In the genomic region with DNA sequence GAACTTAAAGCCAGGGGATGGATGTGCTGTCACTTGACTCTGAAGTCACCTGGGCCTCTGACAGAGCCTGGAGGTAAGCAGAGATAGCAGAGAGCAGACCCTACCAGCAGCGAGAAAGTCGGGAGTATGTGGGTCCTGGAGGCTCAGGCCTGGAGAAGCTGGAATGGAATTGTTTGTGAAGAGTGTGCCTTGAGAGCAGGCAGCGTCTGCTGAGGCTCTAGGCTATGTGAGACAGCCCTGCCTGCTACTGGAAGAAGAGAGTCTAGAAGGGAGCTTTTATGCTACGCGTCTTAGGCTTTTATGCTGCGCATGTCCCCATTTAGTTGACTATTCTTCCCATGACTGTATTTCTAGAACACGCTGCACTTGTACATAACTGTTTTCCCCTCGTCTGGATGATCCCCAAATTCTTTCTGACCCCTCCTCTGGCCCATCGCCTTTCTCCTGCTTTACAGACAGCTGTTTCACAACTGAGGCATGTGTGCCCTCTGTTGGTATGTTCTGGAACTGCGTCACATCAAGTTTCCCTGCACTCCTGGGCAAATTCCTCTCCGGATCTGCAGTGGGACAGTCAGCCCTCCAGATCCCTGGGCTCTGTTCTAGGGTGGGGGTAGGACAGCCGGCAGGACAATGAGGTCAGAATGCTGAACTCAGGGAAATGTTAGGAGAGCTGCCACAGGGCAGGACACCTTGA, we compare ENCODE assay signal across 7 mouse cellular contexts. TPM values are rescaled to one million over a fixed set of nuclear protein-coding genes. Genes with fewer than 3 reads are reported as not detected.
DNase-seq lines count a peak whose midpoint lies in the region; ATAC-seq and TF ChIP-seq lines count a peak whose summit lies in the region.

No protein-coding gene starts in this region.

- H3K27ac ChIP-seq in gastrocnemius, adult 2 months, result no peak overlapping the region
- H3K27ac ChIP-seq in intestine, embryonic 14.5 days (ENCODE audit: low read depth), result no peak overlapping the region; the same call in 1 of the 2 replicates
- H3K27ac ChIP-seq in midbrain, embryonic 11.5 days (ENCODE audit: low read depth, low read length), result no peak overlapping the region
- no peak overlapping the region for H3K27ac ChIP-seq in stomach, embryonic 14.5 days (ENCODE audit: low read length)

- no peaks in the 10 kb centered on the region for H3K36me3 ChIP-seq in intestine, embryonic 14.5 days (ENCODE audit: control insufficient read depth, insufficient read depth, low read length)
- no peaks in the 10 kb centered on the region for H3K36me3 ChIP-seq in midbrain, embryonic 11.5 days (ENCODE audit: control insufficient read depth, insufficient read depth, low read length)
- H3K36me3 ChIP-seq in stomach, embryonic 14.5 days (ENCODE audit: control insufficient read depth, insufficient read depth, low read length), result no peaks in the 10 kb centered on the region

- peak; percentile 82 for TF ChIP-seq CTCF in gastrocnemius, adult 2 months (IDR thresholded peaks at IDR 0.05)

- no peak overlapping the region for H3K9ac ChIP-seq in intestine, embryonic 14.5 days (ENCODE audit: low read length)
- no peak overlapping the region for H3K9ac ChIP-seq in midbrain, embryonic 11.5 days (ENCODE audit: low read length)
- no peak overlapping the region for H3K9ac ChIP-seq in stomach, embryonic 14.5 days (replicated peaks; ENCODE audit: low read depth, low read length)

- ATAC-seq in intestine, embryonic 14.5 days (replicated peaks; ENCODE audit: low FRiP score, low TSS enrichment, low read depth), result peak; percentile 57; the same call in 1 of the 2 replicates
- peak; percentile 60 for ATAC-seq in midbrain, embryonic 11.5 days (ENCODE audit: low FRiP score)
- peak; percentile 30; the same call in 1 of the 2 replicates for ATAC-seq in stomach, embryonic 14.5 days (ENCODE audit: insufficient number of reproducible peaks, insufficient read depth, low FRiP score, low read depth)

- DNase-seq in adrenal gland, adult 8-10 months, result peak; percentile 19
- DNase-seq in cerebellum, postnatal 4 days (ENCODE audit: low spot score in 2 of 2), result peak; percentile 59 to 81
- peak; percentile 73 for DNase-seq in gastrocnemius, adult 2 months
- peak; percentile 93 for DNase-seq in intestine, embryonic 14.5 days (ENCODE audit: low spot score)
- peak; percentile 13 to 76 for DNase-seq in left cerebral cortex, adult 8-10 months (ENCODE audit: low spot score in 2 of 2)
- peak; percentile 98 for DNase-seq in midbrain, embryonic 11.5 days (ENCODE audit: low spot score, missing footprints)

- WGBS in intestine, embryonic 14.5 days, result 20% methylated on average over 12 of the region's 12 CpGs
- 29% methylated on average over 12 of the region's 12 CpGs for WGBS in midbrain, embryonic 11.5 days
- 22% methylated on average over 12 of the region's 12 CpGs for WGBS in stomach, embryonic 14.5 days

- no peaks in the 10 kb centered on the region for H3K27me3 ChIP-seq in intestine, embryonic 14.5 days (replicated peaks; ENCODE audit: control insufficient read depth, insufficient read depth, low read length)
- no peaks in the 10 kb centered on the region for H3K27me3 ChIP-seq in midbrain, embryonic 11.5 days (ENCODE audit: control insufficient read depth, insufficient read depth, low read length)
- no peaks in the 10 kb centered on the region for H3K27me3 ChIP-seq in stomach, embryonic 14.5 days (ENCODE audit: control insufficient read depth, insufficient read depth, low read length)

- H3K4me3 ChIP-seq in gastrocnemius, adult 2 months, result no peak overlapping the region
- no peak overlapping the region for H3K4me3 ChIP-seq in intestine, embryonic 14.5 days (ENCODE audit: low read depth, low read length)
- no peak overlapping the region for H3K4me3 ChIP-seq in midbrain, embryonic 11.5 days (ENCODE audit: low read depth, low read length)
- no peak overlapping the region for H3K4me3 ChIP-seq in stomach, embryonic 14.5 days (ENCODE audit: low read depth, low read length)

- H3K4me2 ChIP-seq in intestine, embryonic 14.5 days (ENCODE audit: low read length), result peak overlapping the region; percentile 3; the same call in 1 of the 2 replicates
- no peak overlapping the region for H3K4me2 ChIP-seq in midbrain, embryonic 11.5 days
- H3K4me2 ChIP-seq in stomach, embryonic 14.5 days (replicated peaks; ENCODE audit: low read depth, low read length), result 0 out of 2 replicates have a peak overlapping the region, but pooled peaks have one; percentile 1

- no peaks in the 10 kb centered on the region for H3K9me3 ChIP-seq in intestine, embryonic 14.5 days (ENCODE audit: control insufficient read depth, low read length)
- no peaks in the 10 kb centered on the region for H3K9me3 ChIP-seq in midbrain, embryonic 11.5 days (ENCODE audit: control insufficient read depth, low read length)
- no peaks in the 10 kb centered on the region for H3K9me3 ChIP-seq in stomach, embryonic 14.5 days (ENCODE audit: control insufficient read depth, low read depth, low read length)

- peaks cover 9% of the 10 kb centered on the region; the same call in 1 of the 2 replicates for H3K4me1 ChIP-seq in intestine, embryonic 14.5 days (replicated peaks; ENCODE audit: control insufficient read depth, insufficient read depth, low read length)
- H3K4me1 ChIP-seq in midbrain, embryonic 11.5 days (ENCODE audit: control insufficient read depth, insufficient read depth, low read length), result peaks cover 2% of the 10 kb centered on the region; the same call in 1 of the 2 replicates
- H3K4me1 ChIP-seq in stomach, embryonic 14.5 days (ENCODE audit: control insufficient read depth, insufficient read depth, low read length), result peaks cover 4% of the 10 kb centered on the region; the same call in 1 of the 2 replicates

- intact Hi-C loops in gastrocnemius, adult 2 months (cut with DNase I), result loop anchor here (1.0 to 5.0 kb wide), 2 partner anchors 157 to 950 kb away; no protein-coding TSS in a partner anchor

RNA-seq across cellular contexts. Expression of a gene that starts 24.2 kb away (rescaled TPM):
- total RNA-seq in adrenal gland, adult 8-10 months (2022), result under 1 TPM in 1 of 4 experiments, not detected in 3; 0.28 TPM
- not detected for total RNA-seq in gastrocnemius, adult 2 months (2021)
- 0.60 and 0.74 TPM in 2 replicates for polyA plus RNA-seq in intestine, embryonic 14.5 days (2014; fragmentation: Nextera tagmentation; extraction: Ambion mirVana)
- total RNA-seq in left cerebral cortex, adult 8-10 months (2022), result under 1 TPM in 2 of 4 experiments, not detected in 2; 0.14 to 0.15 TPM
- 0.17 TPM in 1 of 2 replicates, not detected in the other for polyA plus RNA-seq in midbrain, embryonic 11.5 days (2014; fragmentation: Nextera tagmentation; extraction: Ambion mirVana)
- polyA plus RNA-seq in stomach, embryonic 14.5 days (2014; fragmentation: Nextera tagmentation; extraction: Ambion mirVana), result 0.21 and 0.41 TPM in 2 replicates

Comparison
In these comparisons a context has a peak if more than half of its experiments do, and no peak if none do; other contexts are left out.
1. DNase-seq: peak in every context shown above with its lines; median percentile 98 in midbrain, embryonic 11.5 days; 93 in intestine, embryonic 14.5 days; 73 in gastrocnemius, adult 2 months; 70 in cerebellum, postnatal 4 days; 44 in left cerebral cortex, adult 8-10 months; 19 in adrenal gland, adult 8-10 months.